Mouse (Mus musculus): ENCODE results near the gene Otx2.

Otx2 gene

GRCm38 (mm10) chr14:48668761-48669303 is 4.8 kb downstream of the Otx2 start:
- DNase-seq: no peak

GRCm38 (mm10) chr14:48668051-48668481 is 5.6 kb downstream of the Otx2 start:
- DNase-seq: no peak

- no peak for DNase-seq
Observed at GRCm38 (mm10) chr14:48667396-48667795, 6.2 kb downstream of the Otx2 start.

- DNase-seq: no peak
Observed at GRCm38 (mm10) chr14:48666771-48667170, 6.8 kb downstream of the Otx2 start.

GRCm38 (mm10) chr14:48665816-48666661 is 7.6 kb downstream of the Otx2 start:
- DNase-seq: no peak

GRCm38 (mm10) chr14:48664841-48665815 is 8.5 kb downstream of the Otx2 start:
- no peak for DNase-seq

GRCm38 (mm10) chr14:48664001-48664810 is 9.4 kb downstream of the Otx2 start:
- no peak for DNase-seq

- DNase-seq: no peak
Observed at GRCm38 (mm10) chr14:48663531-48663930, 10.1 kb downstream of the Otx2 start.

- DNase-seq: no peak
Observed at GRCm38 (mm10) chr14:48662568-48663236, 10.9 kb downstream of the Otx2 start.

GRCm38 (mm10) chr14:48661646-48662567 is 11.7 kb downstream of the Otx2 start:
- no peak for DNase-seq

GRCm38 (mm10) chr14:48661151-48661550 is 12.5 kb downstream of the Otx2 start:
- DNase-seq: no peak

GRCm38 (mm10) chr14:48660593-48660992 is 13.0 kb downstream of the Otx2 start:
- DNase-seq: no peak

GRCm38 (mm10) chr14:48659661-48660060 is 14.0 kb downstream of the Otx2 start:
- DNase-seq: no peak

- no peak for DNase-seq
Observed at GRCm38 (mm10) chr14:48657241-48657640, 16.4 kb downstream of the Otx2 start.

- no peak for DNase-seq
Observed at GRCm38 (mm10) chr14:48656711-48657110, 16.9 kb downstream of the Otx2 start.

GRCm38 (mm10) chr14:48655792-48656550 is 17.6 kb downstream of the Otx2 start:
- no peak for DNase-seq

GRCm38 (mm10) chr14:48655073-48655791 is 18.4 kb downstream of the Otx2 start:
- no peak for DNase-seq

GRCm38 (mm10) chr14:48654551-48655072 is 19.0 kb downstream of the Otx2 start:
- no peak for DNase-seq

Data from liver (tissue).